Mouse (Mus musculus) ES-Bruce4 (cell line): ENCODE results near the gene Cdc42bpb.

Source experiments
- CTCF ChIP-seq: IDR thresholded peaks from one replicate; pipeline ENCODE4 v1.8.1; 2011; ENCODE audit warnings: low read depth, low read length
- EP300 ChIP-seq: IDR thresholded peaks from 2 replicates; pipeline ENCODE4 v1.6.1; 2011; ENCODE audit warnings: low read depth, low read length; ENCODE audit not compliant: insufficient read depth

- TF ChIP-seq CTCF (no peak), EP300 (no peak)
These were observed 25.0 kb downstream of the Cdc42bpb start for GRCm38 (mm10) chr12:111352520-111352919.
